Mouse (Mus musculus): ENCODE results near the gene Rnf135.

DNA sequence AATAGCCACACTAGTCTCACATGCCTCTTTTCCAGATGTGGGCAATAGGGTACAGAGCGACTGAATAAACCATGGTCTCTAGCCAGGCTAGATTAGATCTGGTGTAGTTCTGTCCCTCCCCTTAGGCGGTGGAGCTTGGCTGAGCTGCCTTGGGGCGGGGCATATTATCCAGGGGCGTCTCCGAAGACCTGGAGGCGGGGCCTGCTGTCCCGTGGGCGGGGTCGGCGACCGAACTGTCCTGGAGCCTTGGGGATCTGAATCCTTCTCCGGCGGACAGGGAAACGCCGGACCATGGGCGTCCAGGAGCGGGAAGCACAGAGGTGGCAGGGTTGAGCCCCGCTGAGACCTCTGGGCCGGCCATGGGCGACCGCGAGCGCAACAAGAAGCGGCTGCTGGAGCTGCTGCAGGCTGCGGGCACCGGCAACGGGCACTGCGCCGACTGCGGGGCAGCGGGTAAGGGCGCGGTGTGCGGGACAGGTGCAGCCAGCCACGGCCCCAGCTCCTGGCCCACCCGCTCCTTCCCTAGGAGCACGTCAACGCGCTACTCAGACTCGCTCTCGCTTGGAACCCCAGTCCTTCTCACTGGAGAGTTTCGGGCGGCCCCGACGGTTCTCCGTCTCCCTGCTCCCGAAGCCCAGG is 29.7 kb upstream of the Rnf135 start, which contains the start of gene Adap2:
- TF ChIP-seq CTCF (IDR thresholded peaks at IDR 0.05; ENCODE audit: borderline replicate concordance, extremely low read depth, insufficient read depth, insufficient read length) (no peak), POLR2A (IDR thresholded peaks at IDR 0.05; ENCODE audit: borderline replicate concordance, extremely low read depth, insufficient read depth, insufficient read length, poor library complexity, severe bottlenecking) (no peak)

Measured in brain, embryonic 14.5 days (tissue).